Mouse (Mus musculus) CH12.LX (cell line): ENCODE measurements around the gene Slc5a10. TPM values are rescaled to one million over a fixed set of nuclear protein-coding genes. Genes with fewer than 3 reads are reported as not detected.

Source experiments
- DNase-seq: peaks from one replicate; pipeline ENCODE4 v3.0.0-alpha.2; 2013; ENCODE audit errors: extremely low read depth
- H3K27ac ChIP-seq: 2 replicates; pipeline ENCODE4 v1.5.1; 2012; ENCODE audit warnings: low read depth, mild to moderate bottlenecking, control low read depth, moderate library complexity; ENCODE audit not compliant: insufficient read depth
- H3K27me3 ChIP-seq: replicated peaks from 2 replicates; pipeline ENCODE3; 2012; ENCODE audit warnings: inconsistent platforms
- H3K36me3 ChIP-seq, 2 experiments: replicated peaks in 1 of 2; 2 replicates each; pipeline versions ENCODE3 to v1.6.1; 2012; ENCODE audit warnings: inconsistent platforms in 1 of 2, low read length in 1 of 2, mild to moderate bottlenecking in 1 of 2, mixed read lengths in 1 of 2, moderate library complexity in 1 of 2; ENCODE audit not compliant: control insufficient read depth in 1 of 2, insufficient read depth in 1 of 2
- H3K4me1 ChIP-seq, 2 experiments: 2 replicates each; pipeline ENCODE4 v1.6.1; 2012; ENCODE audit warnings: inconsistent platforms in 1 of 2, moderate library complexity in 1 of 2; ENCODE audit not compliant: insufficient read depth in 2 of 2, control insufficient read depth in 1 of 2
- H3K4me2 ChIP-seq: 2 replicates; pipeline ENCODE4 v1.6.1; 2012; ENCODE audit warnings: low read depth, mild to moderate bottlenecking, control low read depth; ENCODE audit not compliant: poor library complexity, insufficient read depth, severe bottlenecking
- H3K4me3 ChIP-seq, 3 experiments: fragments of 150-350 bp in 1 of 3; sonication (generic) in 1 of 3; replicated peaks in 1 of 3; 2 replicates each; pipeline versions ENCODE3 to v1.5.1; 2011 to 2012; ENCODE audit warnings: low read depth in 2 of 3, low read length in 2 of 3, mild to moderate bottlenecking in 2 of 3, moderate library complexity in 2 of 3, control low read depth in 1 of 3, improper control_type of control experiment in 1 of 3, inconsistent platforms in 1 of 3, mixed read lengths in 1 of 3; ENCODE audit not compliant: poor library complexity in 1 of 3
- H3K79me2 ChIP-seq: replicated peaks from 2 replicates; pipeline ENCODE4 v1.6.1; 2012; ENCODE audit warnings: mild to moderate bottlenecking, moderate library complexity; ENCODE audit not compliant: control insufficient read depth, poor library complexity, insufficient read depth, severe bottlenecking; ENCODE audit errors: extremely low read depth
- H3K9ac ChIP-seq: 2 replicates; pipeline ENCODE4 v1.6.1; 2012; ENCODE audit warnings: low read depth, mild to moderate bottlenecking, control low read depth, moderate library complexity; ENCODE audit not compliant: insufficient read depth
- H3K9me3 ChIP-seq: replicated peaks from 2 replicates; pipeline ENCODE3; 2012; ENCODE audit warnings: low read length, inconsistent platforms, mixed read lengths
- BHLHE40 ChIP-seq: IDR thresholded peaks from 2 replicates; pipeline ENCODE4 v1.6.1; 2011; ENCODE audit warnings: mild to moderate bottlenecking, low read depth, low read length, improper control_type of control experiment
- CHD1 ChIP-seq: IDR thresholded peaks from 2 replicates; pipeline ENCODE4 v1.6.1; 2012; ENCODE audit warnings: low read depth, low read length, improper control_type of control experiment, inconsistent platforms
- CTCF ChIP-seq, 2 experiments: IDR thresholded peaks in 1 of 2; conservative IDR thresholded peaks in 1 of 2; 2 replicates each; pipeline ENCODE4 v1.5.1; 2011 to 2012; ENCODE audit warnings: low read depth in 2 of 2, low read length in 2 of 2, improper control_type of control experiment in 1 of 2, inconsistent platforms in 1 of 2, mild to moderate bottlenecking in 1 of 2, moderate library complexity in 1 of 2
- E2F4 ChIP-seq: IDR thresholded peaks from 2 replicates; pipeline ENCODE4 v1.6.1; 2011; ENCODE audit warnings: low read depth, low read length, improper control_type of control experiment; ENCODE audit not compliant: insufficient replicate concordance
- ELF1 ChIP-seq: IDR thresholded peaks from 2 replicates; pipeline ENCODE4 v1.6.1; 2014; ENCODE audit warnings: low read depth, mild to moderate bottlenecking, inconsistent platforms, low read length, improper control_type of control experiment
- ETS1 ChIP-seq: conservative IDR thresholded peaks from 2 replicates; pipeline ENCODE4 v1.6.1; 2012; ENCODE audit warnings: low read depth, mild to moderate bottlenecking, inconsistent platforms, low read length, improper control_type of control experiment, moderate library complexity
- IRF4 ChIP-seq: IDR thresholded peaks from 2 replicates; pipeline ENCODE4 v1.6.1; 2014; ENCODE audit warnings: low read depth, mild to moderate bottlenecking, inconsistent platforms, low read length, improper control_type of control experiment
- JUN ChIP-seq: IDR thresholded peaks from 2 replicates; pipeline ENCODE4 v1.6.1; 2011; ENCODE audit warnings: low read depth, mild to moderate bottlenecking, low read length, improper control_type of control experiment, moderate library complexity; ENCODE audit not compliant: insufficient read depth
- KAT2A ChIP-seq: IDR thresholded peaks from 2 replicates; pipeline ENCODE4 v1.6.1; 2012; ENCODE audit warnings: low read length, improper control_type of control experiment, inconsistent platforms; ENCODE audit not compliant: insufficient replicate concordance
- MAFK ChIP-seq: IDR thresholded peaks from 2 replicates; pipeline ENCODE4 v1.6.1; 2011; ENCODE audit warnings: low read length, improper control_type of control experiment; ENCODE audit not compliant: insufficient replicate concordance
- MAX ChIP-seq: IDR thresholded peaks from 2 replicates; pipeline ENCODE4 v1.6.1; 2011; ENCODE audit warnings: low read length, improper control_type of control experiment
- MEF2A ChIP-seq: IDR thresholded peaks from 2 replicates; pipeline ENCODE4 v1.6.1; 2014; ENCODE audit warnings: low read depth, mild to moderate bottlenecking, inconsistent platforms, low read length, improper control_type of control experiment, borderline replicate concordance
- MXI1 ChIP-seq: IDR thresholded peaks from 2 replicates; pipeline ENCODE4 v1.6.1; 2011; ENCODE audit warnings: mild to moderate bottlenecking, low read depth, low read length, improper control_type of control experiment
- MYC ChIP-seq: IDR thresholded peaks from 2 replicates; pipeline ENCODE4 v1.6.1; 2011; ENCODE audit warnings: low read depth, mild to moderate bottlenecking, improper control_type of control experiment, low read length
- NRF1 ChIP-seq: IDR thresholded peaks from 2 replicates; pipeline ENCODE4 v1.6.1; 2014; ENCODE audit warnings: low read depth, mild to moderate bottlenecking, inconsistent platforms, low read length, improper control_type of control experiment, moderate library complexity
- POLR2AphosphoS2 ChIP-seq: IDR thresholded peaks from 2 replicates; pipeline ENCODE4 v1.6.1; 2011; ENCODE audit warnings: low read depth, low read length, improper control_type of control experiment
- SIN3A ChIP-seq: IDR thresholded peaks from 2 replicates; pipeline ENCODE4 v1.6.1; 2012; ENCODE audit warnings: low read length, improper control_type of control experiment, inconsistent platforms
- SMC3 ChIP-seq: IDR thresholded peaks from 2 replicates; pipeline ENCODE4 v1.6.1; 2011; ENCODE audit warnings: low read depth, low read length, improper control_type of control experiment
- TBP ChIP-seq: conservative IDR thresholded peaks from 2 replicates; pipeline ENCODE4 v1.6.1; 2011; ENCODE audit warnings: low read depth, low read length, improper control_type of control experiment
- UBTF ChIP-seq: IDR thresholded peaks from 2 replicates; pipeline ENCODE4 v1.6.1; 2012; ENCODE audit warnings: low read depth, mild to moderate bottlenecking, inconsistent platforms, low read length, improper control_type of control experiment, moderate library complexity
- USF1 ChIP-seq: IDR thresholded peaks from 2 replicates; pipeline ENCODE4 v1.6.1; 2014; ENCODE audit warnings: low read depth, mild to moderate bottlenecking, inconsistent platforms, low read length, improper control_type of control experiment
- USF2 ChIP-seq: conservative IDR thresholded peaks from 2 replicates; pipeline ENCODE4 v1.6.1; 2011; ENCODE audit warnings: low read depth, low read length, improper control_type of control experiment
- ZMIZ1 ChIP-seq: IDR thresholded peaks from 2 replicates; pipeline ENCODE4 v1.6.1; 2012; ENCODE audit warnings: low read depth, mild to moderate bottlenecking, inconsistent platforms, low read length, improper control_type of control experiment
- ZNF384 ChIP-seq: IDR thresholded peaks from 2 replicates; pipeline ENCODE4 v1.6.1; 2012; ENCODE audit warnings: low read depth, low read length, improper control_type of control experiment, inconsistent platforms
- dilution Hi-C: fragments of 300-500 bp; cut with MboI; formaldehyde crosslinking; loops from 2 replicates; pipeline ENCODE4 v1.14.3; 2020; ENCODE audit warnings: low sequenced_read_pairs; ENCODE audit not compliant: extremely low pct_unique_long_range_greater_than_20kb, extremely low pct_ligation_motif_present
- in situ Hi-C: fragments of 300-500 bp; cut with MboI; formaldehyde crosslinking; loops from 3 replicates; pipeline ENCODE4 v1.14.3; 2019; ENCODE audit warnings: low sequenced_read_pairs, low pct_ligation_motif_present, low pct_unique_long_range_greater_than_20kb, mixed read lengths
- polyA plus RNA-seq: library from polyadenylated mRNA; unstranded; fragments of >175 nt; gene quantifications from 2 replicates; pipeline ENCODE4 v1.2.1, GENCODE M21; 2012; ENCODE audit warnings: low read depth; ENCODE audit not compliant: insufficient read length
- total RNA-seq, 2 experiments: library from RNA; depleted of rRNA; stranded (reverse); fragments of 300-350 nt in 1 of 2; fragments of >200 nt in 1 of 2; gene quantifications; 2 replicates each; pipeline ENCODE4 v1.2.3; 2012 to 2014

The Slc5a10 gene
- total and polyA plus RNA-seq, 3 experiments = 0.70 to 1.6 (median 1.4) TPM

GRCm38 (mm10) chr11:61760518-61760917 is 39.9 kb upstream of the Slc5a10 start:
- in situ Hi-C loops = no loop called here
- Histone ChIP-seq H3K27ac (no peak overlapping the region), H3K79me2 (peaks cover 10% of the 10 kb centered on the region; the same call in 1 of the 2 replicates), H3K4me1 (peaks cover 6 to 42% of the 10 kb centered on the region in 2 experiments; a peak in 3 of 4 replicates), H3K27me3 (no peaks in the 10 kb centered on the region), H3K36me3 (peaks cover 14 to 40% of the 10 kb centered on the region in 2 experiments), H3K4me3 (peak overlapping the region; percentile 15 to 98 (median 66)), H3K4me2 (peak overlapping the region; percentile 98), H3K9ac (0 out of 2 replicates have a peak overlapping the region, but pooled peaks have one; percentile 48), H3K9me3 (no peaks in the 10 kb centered on the region)
- DNase-seq = peak; percentile 84
- TF ChIP-seq UBTF (0 out of 2 replicates have a peak, but pooled peaks have one; percentile 4), CTCF (conservative IDR thresholded peaks at IDR 0.05 in 1 of 2, IDR thresholded peaks at IDR 0.05 in 1 of 2; ENCODE audit: low read depth in 2 of 2, low read length in 2 of 2) (peak in 1 of 2 experiments; percentile 64; a peak in 2 of 4 replicates), IRF4 (0 out of 2 replicates have a peak, but pooled peaks have one; percentile 4), MXI1 (peak; percentile 92), POLR2AphosphoS2 (no peak), MAX (peak; percentile 94), SIN3A (no peak), ZMIZ1 (no peak), CHD1 (no peak), USF2 (peak; percentile 88), E2F4 (no peak), ETS1 (no peak), ZNF384 (no peak), ELF1 (no peak), KAT2A (no peak), TBP (no peak), USF1 (peak; percentile 86), JUN (no peak), MEF2A (no peak), BHLHE40 (peak; percentile 75), MYC (peak; percentile 89; the same call in 1 of the 2 replicates), SMC3 (no peak; the same call in 1 of the 2 replicates), NRF1 (no peak), MAFK (no peak)
- dilution Hi-C loops = no loop called here
